Mouse (Mus musculus) MEL (cell line): ENCODE results near the gene Fam227b. TPM values are rescaled to one million over a fixed set of nuclear protein-coding genes. Genes with fewer than 3 reads are reported as not detected.

Experiments used
- DNase-seq: peaks from one replicate; pipeline ENCODE4 v3.0.0; 2011; ENCODE audit warnings: low read depth, low spot score
- H3K27ac ChIP-seq: 2 replicates; pipeline ENCODE4 v1.5.1; 2012; ENCODE audit warnings: low read depth, mild to moderate bottlenecking, control low read depth, low read length, moderate library complexity; ENCODE audit not compliant: control insufficient read depth
- H3K27me3 ChIP-seq, 2 experiments: fragments of 150-350 bp in 1 of 2; sonication (generic) in 1 of 2; 2 replicates each; pipeline ENCODE4 v1.6.1; 2012; ENCODE audit warnings: low read length in 2 of 2, mild to moderate bottlenecking in 2 of 2, improper control_type of control experiment in 1 of 2, moderate library complexity in 1 of 2; ENCODE audit not compliant: insufficient read depth in 2 of 2, control insufficient read depth in 1 of 2
- H3K36me3 ChIP-seq, 2 experiments: 2 replicates each; pipeline ENCODE4 v1.6.1; 2012 to 2014; ENCODE audit warnings: low read length in 2 of 2, improper control_type of control experiment in 1 of 2, inconsistent platforms in 1 of 2, mild to moderate bottlenecking in 1 of 2; ENCODE audit not compliant: insufficient read depth in 2 of 2, control insufficient read depth in 1 of 2
- H3K4me1 ChIP-seq, 2 experiments: fragments of 150-350 bp in 1 of 2; sonication (generic) in 1 of 2; 2 replicates each; pipeline ENCODE4 v1.6.1; 2012; ENCODE audit warnings: low read length in 2 of 2, improper control_type of control experiment in 1 of 2, mild to moderate bottlenecking in 1 of 2; ENCODE audit not compliant: insufficient read depth in 2 of 2, control insufficient read depth in 1 of 2
- H3K4me3 ChIP-seq, 2 experiments: fragments of 150-350 bp in 1 of 2; sonication (generic) in 1 of 2; 2 replicates each; pipeline ENCODE4 v1.5.1; 2012; ENCODE audit warnings: low read depth in 2 of 2, low read length in 2 of 2, mild to moderate bottlenecking in 2 of 2, moderate library complexity in 2 of 2, control low read depth in 1 of 2, improper control_type of control experiment in 1 of 2; ENCODE audit not compliant: control insufficient read depth in 1 of 2, insufficient read depth in 1 of 2
- H3K79me2 ChIP-seq: 2 replicates; pipeline ENCODE4 v1.6.1; 2012; ENCODE audit warnings: mild to moderate bottlenecking, low read length, moderate library complexity; ENCODE audit not compliant: control insufficient read depth, poor library complexity, insufficient read depth
- H3K9ac ChIP-seq: 2 replicates; pipeline ENCODE4 v1.6.1; 2012; ENCODE audit warnings: low read depth, mild to moderate bottlenecking, control low read depth, low read length, moderate library complexity; ENCODE audit not compliant: control insufficient read depth, poor library complexity, severe bottlenecking
- H3K9me3 ChIP-seq: fragments of 150-350 bp; sonication (generic); replicated peaks from 2 replicates; pipeline ENCODE4 v1.6.1; 2012; ENCODE audit warnings: mild to moderate bottlenecking, low read length, improper control_type of control experiment, moderate library complexity; ENCODE audit not compliant: insufficient read depth
- CHD1 ChIP-seq: IDR thresholded peaks from 2 replicates; pipeline ENCODE4 v1.6.1; 2012; ENCODE audit warnings: low read depth, mild to moderate bottlenecking, inconsistent platforms, low read length, improper control_type of control experiment
- CTCF ChIP-seq, 3 experiments: IDR thresholded peaks in 2 of 3; conservative IDR thresholded peaks in 1 of 3; 2 replicates each; pipeline ENCODE4 v1.5.1; 2011 to 2012; ENCODE audit warnings: low read length in 3 of 3, low read depth in 2 of 3, mild to moderate bottlenecking in 2 of 3, improper control_type of control experiment in 1 of 3, inconsistent platforms in 1 of 3, mixed read lengths in 1 of 3, moderate library complexity in 1 of 3; ENCODE audit not compliant: control insufficient read depth in 1 of 3, insufficient read depth in 1 of 3, poor library complexity in 1 of 3, severe bottlenecking in 1 of 3
- E2F4 ChIP-seq: IDR thresholded peaks from 2 replicates; pipeline ENCODE4 v1.6.1; 2011; ENCODE audit warnings: low read depth, low read length, improper control_type of control experiment, borderline replicate concordance
- KAT2A ChIP-seq: conservative IDR thresholded peaks from 2 replicates; pipeline ENCODE4 v1.6.1; 2012; ENCODE audit warnings: low read depth, low read length, improper control_type of control experiment, inconsistent platforms
- MAFK ChIP-seq: IDR thresholded peaks from 2 replicates; pipeline ENCODE4 v1.6.1; 2011; ENCODE audit warnings: low read depth, mild to moderate bottlenecking, low read length, improper control_type of control experiment, borderline replicate concordance
- MAZ ChIP-seq: IDR thresholded peaks from 2 replicates; pipeline ENCODE4 v1.6.1; 2012; ENCODE audit warnings: low read depth, mild to moderate bottlenecking, inconsistent platforms, low read length, improper control_type of control experiment
- MXI1 ChIP-seq: IDR thresholded peaks from 2 replicates; pipeline ENCODE4 v1.6.1; 2011; ENCODE audit warnings: mild to moderate bottlenecking, low read depth, low read length, improper control_type of control experiment
- NRF1 ChIP-seq: IDR thresholded peaks from 2 replicates; pipeline ENCODE4 v1.6.1; 2014; ENCODE audit warnings: low read depth, mild to moderate bottlenecking, inconsistent platforms, low read length, improper control_type of control experiment, moderate library complexity; ENCODE audit not compliant: poor library complexity, insufficient read depth, severe bottlenecking
- POLR2A ChIP-seq, 2 experiments: IDR thresholded peaks; 2 replicates each; pipeline ENCODE4 v1.6.1; 2011 to 2012; ENCODE audit warnings: low read length in 2 of 2, mild to moderate bottlenecking in 2 of 2, control low read depth in 1 of 2, improper control_type of control experiment in 1 of 2, low read depth in 1 of 2, moderate library complexity in 1 of 2; ENCODE audit not compliant: control insufficient read depth in 1 of 2, insufficient read depth in 1 of 2, poor library complexity in 1 of 2
- RAD21 ChIP-seq: IDR thresholded peaks from 2 replicates; pipeline ENCODE4 v1.6.1; 2011; ENCODE audit warnings: mild to moderate bottlenecking, low read depth, low read length, improper control_type of control experiment
- UBTF ChIP-seq: IDR thresholded peaks from 2 replicates; pipeline ENCODE4 v1.6.1; 2012; ENCODE audit warnings: low read depth, mild to moderate bottlenecking, inconsistent platforms, low read length, improper control_type of control experiment, moderate library complexity, borderline replicate concordance; ENCODE audit not compliant: insufficient read depth
- USF2 ChIP-seq, 2 experiments: IDR thresholded peaks; 2 replicates each; pipeline ENCODE4 v1.6.1; 2011 to 2012; ENCODE audit warnings: improper control_type of control experiment in 2 of 2, low read length in 2 of 2, borderline replicate concordance in 1 of 2, inconsistent platforms in 1 of 2, low read depth in 1 of 2, mild to moderate bottlenecking in 1 of 2; ENCODE audit not compliant: insufficient read depth in 1 of 2
- ZC3H11A ChIP-seq: IDR thresholded peaks from 2 replicates; pipeline ENCODE4 v1.6.1; 2012; ENCODE audit warnings: low read depth, mild to moderate bottlenecking, inconsistent platforms, low read length, improper control_type of control experiment
- ZKSCAN1 ChIP-seq: IDR thresholded peaks from 2 replicates; pipeline ENCODE4 v1.6.1; 2012; ENCODE audit warnings: low read depth, mild to moderate bottlenecking, inconsistent platforms, low read length, improper control_type of control experiment, moderate library complexity
- polyA plus RNA-seq, 2 experiments: library from polyadenylated mRNA; stranded (reverse) in 1 of 2; unstranded in 1 of 2; fragments of >175 nt in 1 of 2; fragments of >200 nt in 1 of 2; gene quantifications; 2 replicates each; pipeline versions ENCODE4 v1.2.1 to v1.2.4; 2012; ENCODE audit warnings: low replicate concordance in 2 of 2, low read depth in 1 of 2; ENCODE audit not compliant: insufficient read length in 2 of 2, insufficient read depth in 1 of 2, missing spikeins in 1 of 2
- total RNA-seq: library from RNA; depleted of rRNA; stranded (reverse); fragments of 300-350 nt; gene quantifications from 2 replicates; pipeline ENCODE4 v1.2.3, GENCODE M21; 2012

The Fam227b gene
- total and polyA plus RNA-seq, 3 experiments = not detected

GRCm38 (mm10) chr2:126064814-126065213 lies 87.0 kb downstream of the Fam227b start:
- no peak overlapping the region for H3K4me3 ChIP-seq
- H3K27me3 ChIP-seq = no peaks in the 10 kb centered on the region
- no peaks in the 10 kb centered on the region for H3K36me3 ChIP-seq
- no peaks in the 10 kb centered on the region for H3K9me3 ChIP-seq
- no peak for DNase-seq
- H3K9ac ChIP-seq = no peak overlapping the region
- H3K4me1 ChIP-seq = no peaks in the 10 kb centered on the region
- TF ChIP-seq USF2 (IDR thresholded peaks at IDR 0.05; ENCODE audit: borderline replicate concordance in 1 of 2, insufficient read depth in 1 of 2, low read depth in 1 of 2, low read length in 2 of 2) = no peak
- no peaks in the 10 kb centered on the region for H3K79me2 ChIP-seq
- no peak overlapping the region for H3K27ac ChIP-seq

- no peak overlapping the region for H3K27ac ChIP-seq
- H3K9ac ChIP-seq = no peak overlapping the region
- H3K4me3 ChIP-seq = no peak overlapping the region
- no peaks in the 10 kb centered on the region; a peak in 1 of 4 replicates for H3K27me3 ChIP-seq
- no peaks in the 10 kb centered on the region for H3K4me1 ChIP-seq
- DNase-seq = no peak
- TF ChIP-seq RAD21 (no peak), ZC3H11A (no peak), ZKSCAN1 (no peak)
- no peaks in the 10 kb centered on the region for H3K79me2 ChIP-seq
- no peaks in the 10 kb centered on the region for H3K36me3 ChIP-seq
- no peaks in the 10 kb centered on the region for H3K9me3 ChIP-seq
These were observed 88.9 kb downstream of the Fam227b start for GRCm38 (mm10) chr2:126062876-126063275.

- H3K9ac ChIP-seq = no peak overlapping the region
- peaks cover 0 to 1% of the 10 kb centered on the region in 2 experiments; a peak in 2 of 4 replicates for H3K27me3 ChIP-seq
- no peak overlapping the region for H3K27ac ChIP-seq
- no peak for DNase-seq
- H3K79me2 ChIP-seq = no peaks in the 10 kb centered on the region
- no peak overlapping the region for H3K4me3 ChIP-seq
- no peak for TF ChIP-seq CHD1
- TF ChIP-seq NRF1 = no peak
- TF ChIP-seq CTCF (IDR thresholded peaks at IDR 0.05 in 2 of 3, conservative IDR thresholded peaks at IDR 0.05 in 1 of 3; ENCODE audit: control insufficient read depth in 1 of 3, insufficient read depth in 1 of 3, low read depth in 2 of 3, low read length in 3 of 3, poor library complexity in 1 of 3, severe bottlenecking in 1 of 3) = no peak
- no peak for TF ChIP-seq E2F4
- no peak for TF ChIP-seq MXI1
- TF ChIP-seq MAZ = no peak
- TF ChIP-seq MAFK = no peak
- no peak for TF ChIP-seq UBTF
- TF ChIP-seq KAT2A = no peak
- TF ChIP-seq POLR2A (IDR thresholded peaks at IDR 0.05; ENCODE audit: control insufficient read depth in 1 of 2, insufficient read depth in 1 of 2, low read depth in 1 of 2, low read length in 2 of 2, poor library complexity in 1 of 2) = no peak
- no peaks in the 10 kb centered on the region for H3K9me3 ChIP-seq
- H3K36me3 ChIP-seq = no peaks in the 10 kb centered on the region
- no peaks in the 10 kb centered on the region for H3K4me1 ChIP-seq
These were observed 90.6 kb downstream of the Fam227b start for GRCm38 (mm10) chr2:126061037-126061773.
